Mouse (Mus musculus): Measurements from ENCODE around the gene Mettl26. TPM values are rescaled to one million over a fixed set of nuclear protein-coding genes. Genes with fewer than 3 reads are reported as not detected.

Mettl26 gene
- 70.7 and 74.5 TPM in 2 replicates for polyA plus RNA-seq (2014; fragmentation: Nextera tagmentation; extraction: Ambion mirVana)

DNA sequence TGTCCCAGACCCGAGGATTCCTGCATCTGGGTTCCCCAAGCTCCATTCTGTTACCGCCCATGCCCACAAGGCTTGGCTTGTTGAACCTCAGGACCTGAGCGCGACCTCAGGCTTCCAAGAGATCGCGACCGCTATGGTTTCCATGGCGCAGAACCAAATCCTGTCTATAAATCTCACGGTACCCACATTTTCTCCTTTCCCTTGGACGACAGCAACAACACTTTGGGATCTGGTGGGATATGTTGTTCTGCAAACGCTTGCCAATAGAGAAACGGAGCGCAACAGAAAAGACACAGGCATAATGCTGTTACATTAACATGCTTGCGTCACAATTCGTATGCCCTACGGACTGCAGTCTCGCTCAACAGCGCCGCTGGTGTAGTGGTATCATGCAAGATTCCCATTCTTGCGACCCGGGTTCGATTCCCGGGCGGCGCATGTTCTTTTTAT is at the start of gene Mettl26:
TSS of gene Mettl26 (plus strand) at position 354 of the 450 bp plus-strand sequence.
- H3K27me3 ChIP-seq (replicated peaks; ENCODE audit: control insufficient read depth, insufficient read depth, low read length): no peaks in the 10 kb centered on the region
- H3K9me3 ChIP-seq (ENCODE audit: control insufficient read depth, low read length): no peaks in the 10 kb centered on the region
- peak within 1 kb of the TSS; percentile 73 for H3K4me3 ChIP-seq (ENCODE audit: low read depth, low read length)
- peaks cover 3% of the 10 kb centered on the region; the same call in 1 of the 2 replicates for H3K36me3 ChIP-seq (ENCODE audit: control insufficient read depth, insufficient read depth, low read length)
- peak within 1 kb of the TSS; percentile 75 for H3K9ac ChIP-seq (ENCODE audit: low read depth, low read length)
- DNase-seq (ENCODE audit: low spot score) (peak; percentile 97), ATAC-seq (replicated peaks; ENCODE audit: low FRiP score) (peak; percentile 76)
- peaks cover 26% of the 10 kb centered on the region for H3K4me1 ChIP-seq (replicated peaks; ENCODE audit: control insufficient read depth, insufficient read depth, low read length)
- under 1% methylated on average over 25 of the region's 25 CpGs for WGBS
- peak within 1 kb of the TSS; percentile 86 for H3K27ac ChIP-seq (ENCODE audit: low read depth, low read length)
- peak within 1 kb of the TSS; percentile 88 for H3K4me2 ChIP-seq

DNA sequence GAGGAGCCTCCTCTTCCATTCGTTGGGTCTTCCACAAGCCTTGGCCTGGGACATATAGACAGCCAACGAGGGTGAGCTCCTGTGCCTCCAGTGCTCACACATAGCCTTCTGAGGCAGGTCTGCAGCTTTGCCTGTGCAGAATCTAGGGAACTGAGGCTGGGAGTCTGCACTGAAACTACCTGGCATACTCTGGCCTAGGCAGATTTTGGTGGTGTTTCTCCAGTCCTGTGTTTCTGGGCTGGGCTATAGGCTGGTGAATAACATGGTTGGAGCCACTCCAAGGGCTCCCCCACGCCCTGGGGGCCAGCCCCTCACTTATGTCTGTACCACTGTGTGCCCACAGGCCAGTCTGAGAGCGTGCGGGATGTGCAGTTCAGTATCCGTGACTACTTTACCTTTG is 49.6 kb upstream of the Mettl26 start:
- WGBS: 84% methylated on average over 6 of the region's 6 CpGs
- no peaks in the 10 kb centered on the region for H3K9me3 ChIP-seq (ENCODE audit: control insufficient read depth, low read length)
- no peak for ATAC-seq (replicated peaks; ENCODE audit: low FRiP score)
- H3K27me3 ChIP-seq (replicated peaks; ENCODE audit: control insufficient read depth, insufficient read depth, low read length): peaks cover 10% of the 10 kb centered on the region
- peaks cover 31% of the 10 kb centered on the region for H3K4me1 ChIP-seq (replicated peaks; ENCODE audit: control insufficient read depth, insufficient read depth, low read length)
- peaks cover 25% of the 10 kb centered on the region for H3K36me3 ChIP-seq (ENCODE audit: control insufficient read depth, insufficient read depth, low read length)
- DNase-seq (ENCODE audit: low spot score): no peak
- peak overlapping the region; percentile 16; the same call in 1 of the 2 replicates for H3K27ac ChIP-seq (ENCODE audit: low read depth, low read length)
- peak overlapping the region; percentile 84 for H3K4me3 ChIP-seq (ENCODE audit: low read depth, low read length)
- peak overlapping the region; percentile 89 for H3K4me2 ChIP-seq
- H3K9ac ChIP-seq (ENCODE audit: low read depth, low read length): 0 out of 2 replicates have a peak overlapping the region, but pooled peaks have one; percentile 18

DNA sequence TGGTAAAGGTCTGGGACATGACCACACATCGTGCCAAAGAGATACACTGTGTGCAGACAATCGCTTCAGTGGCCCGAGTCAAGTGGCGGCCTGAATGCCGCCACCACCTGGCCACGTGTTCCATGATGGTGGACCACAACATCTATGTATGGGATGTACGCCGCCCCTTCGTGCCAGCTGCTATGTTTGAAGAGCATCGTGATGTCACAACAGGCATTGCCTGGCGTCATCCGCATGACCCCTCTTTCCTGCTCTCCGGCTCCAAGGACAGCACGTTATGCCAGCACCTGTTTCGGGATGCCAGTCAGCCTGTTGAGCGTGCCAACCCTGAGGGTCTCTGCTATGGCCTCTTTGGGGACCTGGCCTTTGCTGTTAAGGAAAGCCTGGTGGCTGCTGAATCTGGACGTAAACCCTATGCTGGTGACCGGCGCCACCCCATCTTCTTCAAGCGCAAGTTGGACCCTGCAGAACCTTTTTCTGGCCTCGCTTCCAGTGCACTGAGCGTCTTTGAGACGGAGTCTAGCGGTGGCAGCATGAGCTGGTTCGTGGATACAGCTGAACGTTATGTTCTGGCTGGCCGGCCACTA is 48.8 kb upstream of the Mettl26 start:
- no peak overlapping the region for H3K4me2 ChIP-seq
- peaks cover 5% of the 10 kb centered on the region; the same call in 1 of the 2 replicates for H3K27me3 ChIP-seq (replicated peaks; ENCODE audit: control insufficient read depth, insufficient read depth, low read length)
- no peak overlapping the region for H3K4me3 ChIP-seq (ENCODE audit: low read depth, low read length)
- WGBS: 93% methylated on average over 27 of the region's 27 CpGs
- H3K4me1 ChIP-seq (replicated peaks; ENCODE audit: control insufficient read depth, insufficient read depth, low read length): peaks cover 37% of the 10 kb centered on the region
- H3K36me3 ChIP-seq (ENCODE audit: control insufficient read depth, insufficient read depth, low read length): peaks cover 33% of the 10 kb centered on the region
- H3K9me3 ChIP-seq (ENCODE audit: control insufficient read depth, low read length): no peaks in the 10 kb centered on the region
- H3K9ac ChIP-seq (ENCODE audit: low read depth, low read length): no peak overlapping the region
- ATAC-seq (replicated peaks; ENCODE audit: low FRiP score): no peak
- no peak overlapping the region for H3K27ac ChIP-seq (ENCODE audit: low read depth, low read length)
- no peak for DNase-seq (ENCODE audit: low spot score)

DNA sequence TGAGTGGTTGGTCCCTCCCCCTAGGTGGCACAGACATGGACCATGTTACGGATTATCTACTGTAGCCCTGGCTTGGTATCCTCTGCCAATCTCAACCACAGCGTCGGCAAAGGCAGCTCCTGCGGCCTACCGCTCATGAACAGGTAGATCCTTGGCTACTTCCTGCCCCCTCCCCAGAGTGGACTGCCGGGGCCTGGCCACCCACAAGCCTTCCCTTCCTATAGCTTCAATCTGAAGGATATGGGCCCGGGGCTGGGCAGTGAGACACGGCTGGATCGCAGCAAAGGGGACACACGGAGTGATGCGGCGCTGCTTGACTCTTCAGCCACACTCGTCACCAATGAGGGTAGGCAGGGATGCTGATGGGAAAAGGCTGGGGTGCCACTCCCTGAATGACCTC is 47.9 kb upstream of the Mettl26 start:
- H3K4me2 ChIP-seq: no peak overlapping the region
- DNase-seq (ENCODE audit: low spot score) (no peak), ATAC-seq (replicated peaks; ENCODE audit: low FRiP score) (no peak)
- H3K9ac ChIP-seq (ENCODE audit: low read depth, low read length): no peak overlapping the region
- no peaks in the 10 kb centered on the region for H3K9me3 ChIP-seq (ENCODE audit: control insufficient read depth, low read length)
- H3K4me1 ChIP-seq (replicated peaks; ENCODE audit: control insufficient read depth, insufficient read depth, low read length): peaks cover 46% of the 10 kb centered on the region
- no peak overlapping the region for H3K27ac ChIP-seq (ENCODE audit: low read depth, low read length)
- H3K36me3 ChIP-seq (ENCODE audit: control insufficient read depth, insufficient read depth, low read length): peaks cover 41% of the 10 kb centered on the region
- 94% methylated on average over 13 of the region's 13 CpGs for WGBS
- H3K27me3 ChIP-seq (replicated peaks; ENCODE audit: control insufficient read depth, insufficient read depth, low read length): peaks cover under 1% of the 10 kb centered on the region; the same call in 1 of the 2 replicates
- no peak overlapping the region for H3K4me3 ChIP-seq (ENCODE audit: low read depth, low read length)

DNA sequence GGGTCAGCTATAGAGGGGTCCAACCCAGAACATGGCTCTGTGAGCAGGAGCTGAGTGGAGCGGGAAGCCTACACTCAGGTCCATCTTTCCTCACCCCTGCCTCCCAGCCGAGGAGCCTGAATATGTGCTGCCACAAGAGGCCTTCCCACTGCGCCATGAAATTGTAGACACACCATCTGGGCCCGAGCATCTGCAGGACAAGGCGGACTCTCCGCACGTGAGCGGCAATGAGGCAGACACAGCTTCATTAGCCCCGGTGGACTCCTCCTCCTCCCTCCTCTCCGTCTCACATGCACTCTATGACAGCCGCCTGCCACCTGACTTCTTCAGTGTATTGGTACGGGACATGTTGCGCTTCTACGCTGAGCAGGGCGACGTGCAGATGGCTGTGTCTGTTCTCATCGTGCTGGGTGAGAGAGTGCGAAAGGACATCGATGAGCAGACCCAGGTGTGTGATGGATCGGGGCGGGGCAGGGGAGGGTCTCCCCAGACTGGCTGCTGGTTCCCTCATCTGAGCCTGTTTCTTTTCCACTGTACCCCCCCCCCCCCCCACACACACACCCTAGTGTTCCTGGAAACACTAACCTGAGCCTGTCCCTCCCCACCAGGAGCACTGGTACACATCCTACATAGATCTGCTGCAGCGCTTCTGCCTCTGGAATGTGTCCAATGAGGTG is 47.2 kb upstream of the Mettl26 start:
- 95% methylated on average over 22 of the region's 22 CpGs for WGBS
- Histone ChIP-seq H3K27ac (ENCODE audit: low read depth, low read length) (0 out of 2 replicates have a peak overlapping the region, but pooled peaks have one; percentile 82), H3K9ac (ENCODE audit: low read depth, low read length) (no peak overlapping the region), H3K4me3 (ENCODE audit: low read depth, low read length) (no peak overlapping the region), H3K4me1 (replicated peaks; ENCODE audit: control insufficient read depth, insufficient read depth, low read length) (peaks cover 47% of the 10 kb centered on the region), H3K36me3 (ENCODE audit: control insufficient read depth, insufficient read depth, low read length) (peaks cover 42% of the 10 kb centered on the region), H3K27me3 (replicated peaks; ENCODE audit: control insufficient read depth, insufficient read depth, low read length) (no peaks in the 10 kb centered on the region), H3K9me3 (ENCODE audit: control insufficient read depth, low read length) (no peaks in the 10 kb centered on the region), H3K4me2 (no peak overlapping the region; the same call in 1 of the 2 replicates)
- ATAC-seq (replicated peaks; ENCODE audit: low FRiP score): no peak
- no peak for DNase-seq (ENCODE audit: low spot score)

DNA sequence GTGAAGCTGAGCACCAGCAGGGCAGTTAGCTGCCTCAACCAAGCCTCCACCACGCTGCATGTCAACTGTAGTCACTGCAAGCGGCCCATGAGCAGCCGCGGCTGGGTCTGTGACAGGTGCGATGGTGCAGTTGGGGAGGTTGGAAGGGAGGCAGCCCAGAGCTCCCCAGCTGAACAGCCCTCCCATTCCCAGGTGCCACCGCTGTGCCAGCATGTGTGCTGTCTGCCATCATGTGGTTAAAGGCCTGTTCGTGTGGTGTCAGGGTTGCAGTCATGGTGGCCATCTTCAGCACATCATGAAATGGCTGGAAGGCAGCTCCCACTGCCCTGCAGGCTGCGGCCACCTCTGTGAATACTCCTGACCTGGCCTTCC is 46.7 kb upstream of the Mettl26 start:
- Histone ChIP-seq H3K4me1 (replicated peaks; ENCODE audit: control insufficient read depth, insufficient read depth, low read length) (peaks cover 47% of the 10 kb centered on the region), H3K9me3 (ENCODE audit: control insufficient read depth, low read length) (no peaks in the 10 kb centered on the region), H3K4me3 (ENCODE audit: low read depth, low read length) (peak overlapping the region; percentile 65), H3K36me3 (ENCODE audit: control insufficient read depth, insufficient read depth, low read length) (peaks cover 42% of the 10 kb centered on the region), H3K4me2 (peak overlapping the region; percentile 99), H3K27ac (ENCODE audit: low read depth, low read length) (peak overlapping the region; percentile 82), H3K9ac (ENCODE audit: low read depth, low read length) (no peak overlapping the region; the same call in 1 of the 2 replicates), H3K27me3 (replicated peaks; ENCODE audit: control insufficient read depth, insufficient read depth, low read length) (no peaks in the 10 kb centered on the region)
- DNase-seq (ENCODE audit: low spot score) (no peak), ATAC-seq (replicated peaks; ENCODE audit: low FRiP score) (no peak)
- WGBS: 84% methylated on average over 8 of the region's 8 CpGs

DNA sequence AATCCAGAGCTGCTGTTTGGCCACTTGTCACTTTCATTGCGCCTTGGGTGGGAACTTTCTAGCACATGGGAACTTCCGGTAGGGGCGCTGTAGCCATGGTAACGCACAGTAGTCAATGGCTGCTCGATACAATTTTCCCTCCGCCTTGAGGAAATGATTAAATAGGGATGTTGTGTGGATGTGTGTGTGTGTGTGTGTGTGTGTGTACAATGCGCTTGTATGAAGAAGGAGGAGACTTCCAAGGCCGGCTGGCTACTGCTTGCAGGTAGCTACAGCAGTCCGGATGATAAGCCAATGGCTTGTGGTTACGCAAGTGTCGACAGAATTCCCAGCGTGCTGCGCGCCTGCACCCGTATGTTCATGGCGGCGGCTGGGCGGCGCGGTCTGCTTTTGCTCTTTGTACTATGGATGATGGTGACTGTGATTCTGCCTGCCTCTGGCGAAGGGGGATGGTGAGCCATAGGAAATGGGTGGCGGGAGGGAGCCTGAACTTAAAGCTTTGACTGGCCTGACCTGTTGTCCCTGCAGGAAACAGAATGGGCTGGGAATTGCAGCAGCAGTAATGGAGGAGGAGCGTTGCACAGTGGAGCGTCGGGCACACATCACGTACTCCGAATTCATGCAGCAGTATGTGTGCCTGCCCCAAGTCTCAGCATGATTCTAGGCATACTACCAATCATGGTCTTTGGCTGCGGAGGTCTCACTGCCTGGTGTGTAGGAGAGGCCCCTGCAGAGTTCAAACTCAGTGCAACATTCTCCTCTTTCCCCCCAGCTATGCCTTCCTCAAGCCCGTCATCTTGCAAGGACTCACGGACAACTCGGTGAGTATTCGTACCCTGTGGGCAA is 45.9 kb upstream of the Mettl26 start, which contains the start of gene Jmjd8:
TSS of gene Jmjd8 (plus strand) at position 156 of the 846 bp plus-strand sequence.
- Histone ChIP-seq H3K27me3 (replicated peaks; ENCODE audit: control insufficient read depth, insufficient read depth, low read length) (no peaks in the 10 kb centered on the region), H3K4me1 (replicated peaks; ENCODE audit: control insufficient read depth, insufficient read depth, low read length) (peaks cover 50% of the 10 kb centered on the region), H3K9ac (ENCODE audit: low read depth, low read length) (peak within 1 kb of the TSS; percentile 77), H3K9me3 (ENCODE audit: control insufficient read depth, low read length) (no peaks in the 10 kb centered on the region), H3K36me3 (ENCODE audit: control insufficient read depth, insufficient read depth, low read length) (peaks cover 42% of the 10 kb centered on the region), H3K27ac (ENCODE audit: low read depth, low read length) (peak within 1 kb of the TSS; percentile 82), H3K4me2 (peak within 1 kb of the TSS; percentile 99), H3K4me3 (ENCODE audit: low read depth, low read length) (peak within 1 kb of the TSS; percentile 65)
- WGBS: 1% methylated on average over 32 of the region's 32 CpGs
- DNase-seq (ENCODE audit: low spot score) (peak; percentile 87), ATAC-seq (replicated peaks; ENCODE audit: low FRiP score) (peak; percentile 37; the same call in 1 of the 2 replicates)

DNA sequence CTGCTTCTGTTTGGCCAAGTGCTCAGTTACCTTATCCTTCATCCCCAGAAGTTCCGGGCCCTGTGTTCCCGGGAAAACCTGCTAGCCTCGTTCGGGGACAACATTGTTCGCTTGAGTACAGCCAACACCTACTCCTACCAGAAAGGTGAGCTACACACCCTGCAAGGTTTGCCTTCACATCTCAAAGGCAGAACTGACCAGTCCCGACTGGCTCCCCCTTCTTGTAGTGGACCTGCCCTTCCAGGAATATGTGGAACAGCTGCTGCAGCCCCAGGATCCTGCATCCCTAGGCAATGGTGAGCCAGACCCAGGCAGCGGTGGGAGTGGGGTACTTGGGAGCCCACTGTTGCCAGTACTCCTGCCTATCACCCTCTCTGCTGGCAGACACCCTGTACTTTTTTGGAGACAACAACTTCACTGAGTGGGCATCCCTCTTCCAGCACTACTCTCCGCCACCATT is 45.3 kb upstream of the Mettl26 start:
- no peak for DNase-seq (ENCODE audit: low spot score)
- Histone ChIP-seq H3K4me1 (replicated peaks; ENCODE audit: control insufficient read depth, insufficient read depth, low read length) (peaks cover 50% of the 10 kb centered on the region), H3K9me3 (ENCODE audit: control insufficient read depth, low read length) (no peaks in the 10 kb centered on the region), H3K27me3 (replicated peaks; ENCODE audit: control insufficient read depth, insufficient read depth, low read length) (no peaks in the 10 kb centered on the region), H3K36me3 (ENCODE audit: control insufficient read depth, insufficient read depth, low read length) (peaks cover 42% of the 10 kb centered on the region), H3K27ac (ENCODE audit: low read depth, low read length) (peak overlapping the region; percentile 82), H3K4me3 (ENCODE audit: low read depth, low read length) (peak overlapping the region; percentile 65), H3K4me2 (peak overlapping the region; percentile 99), H3K9ac (ENCODE audit: low read depth, low read length) (peak overlapping the region; percentile 77)
- no peak for ATAC-seq (replicated peaks; ENCODE audit: low FRiP score)
- WGBS: 36% methylated on average over 8 of the region's 8 CpGs

Data from liver, embryonic 11.5 days (tissue).